Mouse (Mus musculus): ENCODE results near the gene Itpkb.

The Itpkb gene

GRCm38 (mm10) chr1:180419059-180419458 lies 88.8 kb downstream of the Itpkb start:
- no peak for DNase-seq (ENCODE audit: low spot score in 2 of 2)

GRCm38 (mm10) chr1:180420496-180421164 lies 90.3 kb downstream of the Itpkb start:
- no peak for DNase-seq (ENCODE audit: low spot score in 2 of 2)

GRCm38 (mm10) chr1:180421165-180421909 lies 91.1 kb downstream of the Itpkb start:
- no peak for DNase-seq (ENCODE audit: low spot score in 2 of 2)

GRCm38 (mm10) chr1:180422076-180422828 lies 92.0 kb downstream of the Itpkb start:
- DNase-seq (ENCODE audit: low spot score in 2 of 2), result peak; percentile 49 to 67

- DNase-seq (ENCODE audit: low spot score in 2 of 2), result peak in 1 of 2 experiments; percentile 54
Measured at GRCm38 (mm10) chr1:180423008-180423639, 92.8 kb downstream of the Itpkb start.

GRCm38 (mm10) chr1:180423931-180424330 lies 93.6 kb downstream of the Itpkb start:
- no peak for DNase-seq (ENCODE audit: low spot score in 2 of 2)

- DNase-seq (ENCODE audit: low spot score in 2 of 2), result no peak
Measured at GRCm38 (mm10) chr1:180426405-180426804, 96.1 kb downstream of the Itpkb start.

GRCm38 (mm10) chr1:180427685-180428084 lies 97.4 kb downstream of the Itpkb start:
- DNase-seq (ENCODE audit: low spot score in 2 of 2), result no peak

- peak; percentile 64 to 67 for DNase-seq (ENCODE audit: low spot score in 2 of 2)
Measured at GRCm38 (mm10) chr1:180428101-180428712, 97.9 kb downstream of the Itpkb start.

- DNase-seq (ENCODE audit: low spot score in 2 of 2), result no peak
Measured at GRCm38 (mm10) chr1:180428871-180429270, 98.6 kb downstream of the Itpkb start.

GRCm38 (mm10) chr1:180429819-180430218 lies 99.5 kb downstream of the Itpkb start:
- DNase-seq (ENCODE audit: low spot score in 2 of 2), result no peak

GRCm38 (mm10) chr1:180431833-180432232 lies 101.5 kb downstream of the Itpkb start:
- peak; percentile 71 to 75 for DNase-seq (ENCODE audit: low spot score in 2 of 2)

GRCm38 (mm10) chr1:180433098-180433538 lies 102.8 kb downstream of the Itpkb start:
- DNase-seq (ENCODE audit: low spot score in 2 of 2), result no peak

GRCm38 (mm10) chr1:180433796-180434566 lies 103.7 kb downstream of the Itpkb start:
- DNase-seq (ENCODE audit: low spot score in 2 of 2), result peak in 1 of 2 experiments; percentile 25

GRCm38 (mm10) chr1:180434925-180435324 lies 104.6 kb downstream of the Itpkb start:
- no peak for DNase-seq (ENCODE audit: low spot score in 2 of 2)

- DNase-seq (ENCODE audit: low spot score in 2 of 2), result no peak
Measured at GRCm38 (mm10) chr1:180439496-180439895, 109.2 kb downstream of the Itpkb start.

GRCm38 (mm10) chr1:180444411-180444810 lies 114.1 kb downstream of the Itpkb start:
- no peak for DNase-seq (ENCODE audit: low spot score in 2 of 2)

GRCm38 (mm10) chr1:180449641-180450040 lies 119.4 kb downstream of the Itpkb start:
- no peak for DNase-seq (ENCODE audit: low spot score in 2 of 2)

- no peak for DNase-seq (ENCODE audit: low spot score in 2 of 2)
Measured at GRCm38 (mm10) chr1:180458274-180458673, 128.0 kb downstream of the Itpkb start.

GRCm38 (mm10) chr1:180458680-180459079 lies 128.4 kb downstream of the Itpkb start:
- DNase-seq (ENCODE audit: low spot score in 2 of 2), result no peak

- no peak for DNase-seq (ENCODE audit: low spot score in 2 of 2)
Measured at GRCm38 (mm10) chr1:180460721-180461120, 130.4 kb downstream of the Itpkb start.
